Mouse (Mus musculus) embryonic fibroblast, embryonic 13.5 days (primary cell): ENCODE data around the gene Ercc5.

ENCODE experiments used
- CTCF ChIP-seq: IDR thresholded peaks from 2 replicates; pipeline ENCODE4 v1.5.1; 2011; ENCODE audit warnings: mild to moderate bottlenecking, control low read depth, low read length, moderate library complexity, borderline replicate concordance; ENCODE audit not compliant: insufficient read depth
- POLR2A ChIP-seq: IDR thresholded peaks from 2 replicates; pipeline ENCODE4 v1.6.1; 2011; ENCODE audit warnings: low read depth, mild to moderate bottlenecking, control low read depth, low read length, moderate library complexity

- TF ChIP-seq POLR2A (no peak), CTCF (no peak)
Measured at GRCm38 (mm10) chr1:44229044-44229443, 81.5 kb downstream of the Ercc5 start.
